Mouse (Mus musculus): Measurements from ENCODE around the gene Bmx. TPM values are rescaled to one million over a fixed set of nuclear protein-coding genes. Genes with fewer than 3 reads are reported as not detected.

The Bmx gene
- polyA plus RNA-seq, 1 experiment from 2014 or later = 0.59 TPM

GRCm38 (mm10) chrX:164264861-164265260, 6.9 kb upstream of the Bmx start:
- Histone ChIP-seq H3K36me3 (replicated peaks; ENCODE audit: control insufficient read depth, insufficient read depth) (no peaks in the 10 kb centered on the region), H3K9me3 (ENCODE audit: control insufficient read depth, low read length) (no peaks in the 10 kb centered on the region), H3K27ac (no peak overlapping the region), H3K4me3 (replicated peaks; ENCODE audit: low read length) (no peak overlapping the region), H3K9ac (no peak overlapping the region), H3K27me3 (ENCODE audit: control insufficient read depth, insufficient read depth, low read length) (no peaks in the 10 kb centered on the region), H3K4me1 (replicated peaks; ENCODE audit: control insufficient read depth, insufficient read depth, low read length) (no peaks in the 10 kb centered on the region), H3K4me2 (replicated peaks) (no peak overlapping the region)
- DNase-seq (ENCODE audit: low spot score) = no peak
- 43% methylated on average over 1 of the region's 1 CpGs for WGBS
- ATAC-seq (ENCODE audit: low FRiP score) = no peak

- no peaks in the 10 kb centered on the region for H3K4me1 ChIP-seq (replicated peaks; ENCODE audit: control insufficient read depth, insufficient read depth, low read length)
- 59% methylated on average over 2 of the region's 2 CpGs for WGBS
- H3K9ac ChIP-seq = no peak overlapping the region
- no peaks in the 10 kb centered on the region for H3K36me3 ChIP-seq (replicated peaks; ENCODE audit: control insufficient read depth, insufficient read depth)
- no peak overlapping the region for H3K4me2 ChIP-seq (replicated peaks)
- H3K27ac ChIP-seq = no peak overlapping the region
- no peaks in the 10 kb centered on the region for H3K9me3 ChIP-seq (ENCODE audit: control insufficient read depth, low read length)
- no peak overlapping the region for H3K4me3 ChIP-seq (replicated peaks; ENCODE audit: low read length)
- H3K27me3 ChIP-seq (ENCODE audit: control insufficient read depth, insufficient read depth, low read length) = no peaks in the 10 kb centered on the region; the same call in 1 of the 2 replicates
- DNase-seq (ENCODE audit: low spot score) = no peak
- ATAC-seq (ENCODE audit: low FRiP score) = no peak
Observed at GRCm38 (mm10) chrX:164262286-164262685, 4.3 kb upstream of the Bmx start.

- Histone ChIP-seq H3K36me3 (replicated peaks; ENCODE audit: control insufficient read depth, insufficient read depth) (no peaks in the 10 kb centered on the region), H3K9ac (no peak overlapping the region), H3K4me2 (replicated peaks) (no peak overlapping the region), H3K27ac (no peak overlapping the region), H3K4me3 (replicated peaks; ENCODE audit: low read length) (no peak overlapping the region), H3K9me3 (ENCODE audit: control insufficient read depth, low read length) (no peaks in the 10 kb centered on the region), H3K4me1 (replicated peaks; ENCODE audit: control insufficient read depth, insufficient read depth, low read length) (no peaks in the 10 kb centered on the region), H3K27me3 (ENCODE audit: control insufficient read depth, insufficient read depth, low read length) (peaks cover 13% of the 10 kb centered on the region)
- 92% methylated on average over 5 of the region's 5 CpGs for WGBS
- ATAC-seq (ENCODE audit: low FRiP score) = no peak
- DNase-seq (ENCODE audit: low spot score) = no peak
Observed at GRCm38 (mm10) chrX:164258662-164259061, 669 bp upstream of the Bmx start.

- Histone ChIP-seq H3K27ac (no peak overlapping the region), H3K4me3 (replicated peaks; ENCODE audit: low read length) (no peak overlapping the region), H3K4me2 (replicated peaks) (no peak overlapping the region), H3K9ac (no peak overlapping the region), H3K27me3 (ENCODE audit: control insufficient read depth, insufficient read depth, low read length) (peaks cover 17% of the 10 kb centered on the region), H3K36me3 (replicated peaks; ENCODE audit: control insufficient read depth, insufficient read depth) (no peaks in the 10 kb centered on the region), H3K4me1 (replicated peaks; ENCODE audit: control insufficient read depth, insufficient read depth, low read length) (no peaks in the 10 kb centered on the region), H3K9me3 (ENCODE audit: control insufficient read depth, low read length) (no peaks in the 10 kb centered on the region)
- no peak for DNase-seq (ENCODE audit: low spot score)
- no peak for ATAC-seq (ENCODE audit: low FRiP score)
- WGBS = 89% methylated on average over 3 of the region's 3 CpGs
Observed at GRCm38 (mm10) chrX:164256527-164256926, 1.5 kb downstream of the Bmx start.

- Histone ChIP-seq H3K4me2 (replicated peaks) (no peak overlapping the region), H3K4me1 (replicated peaks; ENCODE audit: control insufficient read depth, insufficient read depth, low read length) (no peaks in the 10 kb centered on the region), H3K4me3 (replicated peaks; ENCODE audit: low read length) (no peak overlapping the region), H3K27me3 (ENCODE audit: control insufficient read depth, insufficient read depth, low read length) (0 out of 2 replicates have a peak, but pooled peaks cover 2% of the 10 kb centered on the region), H3K9me3 (ENCODE audit: control insufficient read depth, low read length) (no peaks in the 10 kb centered on the region), H3K9ac (no peak overlapping the region), H3K36me3 (replicated peaks; ENCODE audit: control insufficient read depth, insufficient read depth) (no peaks in the 10 kb centered on the region), H3K27ac (no peak overlapping the region)
- 59% methylated on average over 2 of the region's 2 CpGs for WGBS
- DNase-seq (ENCODE audit: low spot score) (no peak), ATAC-seq (ENCODE audit: low FRiP score) (no peak)
Observed at GRCm38 (mm10) chrX:164246722-164247121, 11.3 kb downstream of the Bmx start.

GRCm38 (mm10) chrX:164245714-164246113, 12.3 kb downstream of the Bmx start:
- no peak for DNase-seq (ENCODE audit: low spot score)
- Histone ChIP-seq H3K27me3 (ENCODE audit: control insufficient read depth, insufficient read depth, low read length) (0 out of 2 replicates have a peak, but pooled peaks cover 2% of the 10 kb centered on the region), H3K27ac (no peak overlapping the region), H3K36me3 (replicated peaks; ENCODE audit: control insufficient read depth, insufficient read depth) (no peaks in the 10 kb centered on the region), H3K4me2 (replicated peaks) (peak overlapping the region; percentile 24; the same call in 1 of the 2 replicates), H3K4me3 (replicated peaks; ENCODE audit: low read length) (no peak overlapping the region), H3K4me1 (replicated peaks; ENCODE audit: control insufficient read depth, insufficient read depth, low read length) (no peaks in the 10 kb centered on the region), H3K9ac (no peak overlapping the region), H3K9me3 (ENCODE audit: control insufficient read depth, low read length) (no peaks in the 10 kb centered on the region)
- 24% methylated on average over 5 of the region's 5 CpGs for WGBS
- no peak for ATAC-seq (ENCODE audit: low FRiP score)

GRCm38 (mm10) chrX:164233380-164233779, 24.6 kb downstream of the Bmx start:
- no peak for ATAC-seq (ENCODE audit: low FRiP score)
- H3K4me1 ChIP-seq (replicated peaks; ENCODE audit: control insufficient read depth, insufficient read depth, low read length) = no peaks in the 10 kb centered on the region
- H3K27ac ChIP-seq = no peak overlapping the region
- no peak overlapping the region for H3K4me3 ChIP-seq (replicated peaks; ENCODE audit: low read length)
- H3K36me3 ChIP-seq (replicated peaks; ENCODE audit: control insufficient read depth, insufficient read depth) = no peaks in the 10 kb centered on the region
- H3K9me3 ChIP-seq (ENCODE audit: control insufficient read depth, low read length) = no peaks in the 10 kb centered on the region
- no peak overlapping the region for H3K4me2 ChIP-seq (replicated peaks)
- H3K9ac ChIP-seq = no peak overlapping the region
- 59% methylated on average over 8 of the region's 8 CpGs for WGBS
- no peak for DNase-seq (ENCODE audit: low spot score)
- no peaks in the 10 kb centered on the region for H3K27me3 ChIP-seq (ENCODE audit: control insufficient read depth, insufficient read depth, low read length)

GRCm38 (mm10) chrX:164221989-164222388, 36.0 kb downstream of the Bmx start:
- WGBS = 85% methylated on average over 2 of the region's 2 CpGs
- no peak for DNase-seq (ENCODE audit: low spot score)
- no peak overlapping the region for H3K27ac ChIP-seq

GRCm38 (mm10) chrX:164200547-164200946, 57.4 kb downstream of the Bmx start:
- Histone ChIP-seq H3K27ac (no peak overlapping the region), H3K4me2 (replicated peaks) (no peak overlapping the region), H3K36me3 (replicated peaks; ENCODE audit: control insufficient read depth, insufficient read depth) (no peaks in the 10 kb centered on the region), H3K9ac (no peak overlapping the region), H3K4me3 (replicated peaks; ENCODE audit: low read length) (no peak overlapping the region), H3K9me3 (ENCODE audit: control insufficient read depth, low read length) (no peaks in the 10 kb centered on the region), H3K4me1 (replicated peaks; ENCODE audit: control insufficient read depth, insufficient read depth, low read length) (no peaks in the 10 kb centered on the region), H3K27me3 (ENCODE audit: control insufficient read depth, insufficient read depth, low read length) (0 out of 2 replicates have a peak, but pooled peaks cover 5% of the 10 kb centered on the region)
- DNase-seq (ENCODE audit: low spot score) (no peak), ATAC-seq (ENCODE audit: low FRiP score) (no peak)
- WGBS = 82% methylated on average over 5 of the region's 5 CpGs

More at GRCm38 (mm10) chrX:164221989-164222388, 36.0 kb downstream of the Bmx start:
- Histone ChIP-seq H3K9ac (no peak overlapping the region), H3K4me3 (replicated peaks; ENCODE audit: low read length) (no peak overlapping the region), H3K4me2 (replicated peaks) (no peak overlapping the region), H3K27me3 (ENCODE audit: control insufficient read depth, insufficient read depth, low read length) (no peaks in the 10 kb centered on the region), H3K9me3 (ENCODE audit: control insufficient read depth, low read length) (no peaks in the 10 kb centered on the region), H3K36me3 (replicated peaks; ENCODE audit: control insufficient read depth, insufficient read depth) (no peaks in the 10 kb centered on the region), H3K4me1 (replicated peaks; ENCODE audit: control insufficient read depth, insufficient read depth, low read length) (no peaks in the 10 kb centered on the region)
- no peak for ATAC-seq (ENCODE audit: low FRiP score)

GRCm38 (mm10) chrX:164197679-164198078, 60.3 kb downstream of the Bmx start:
- 94% methylated on average over 2 of the region's 2 CpGs for WGBS
- H3K4me1 ChIP-seq (replicated peaks; ENCODE audit: control insufficient read depth, insufficient read depth, low read length) = no peaks in the 10 kb centered on the region
- H3K27ac ChIP-seq = no peak overlapping the region
- no peak overlapping the region for H3K4me3 ChIP-seq (replicated peaks; ENCODE audit: low read length)
- H3K4me2 ChIP-seq (replicated peaks) = no peak overlapping the region
- no peak overlapping the region for H3K9ac ChIP-seq
- DNase-seq (ENCODE audit: low spot score) = no peak
- no peak for ATAC-seq (ENCODE audit: low FRiP score)
- 0 out of 2 replicates have a peak, but pooled peaks cover 5% of the 10 kb centered on the region for H3K27me3 ChIP-seq (ENCODE audit: control insufficient read depth, insufficient read depth, low read length)
- H3K36me3 ChIP-seq (replicated peaks; ENCODE audit: control insufficient read depth, insufficient read depth) = no peaks in the 10 kb centered on the region
- H3K9me3 ChIP-seq (ENCODE audit: control insufficient read depth, low read length) = no peaks in the 10 kb centered on the region
